In genomic region chr10:80259861-80260641, GRCm38 (mm10) we compare ENCODE assay signal across 8 mouse cellular contexts. TPM values are rescaled to one million over a fixed set of nuclear protein-coding genes. Genes with fewer than 3 reads are reported as not detected.
A peak's percentile ranks its signal among the peaks of the same experiment; 100 is the strongest.
DNase-seq lines count a peak whose midpoint lies in the region; ATAC-seq and TF ChIP-seq lines count a peak whose summit lies in the region.

No protein-coding gene starts in this region.

- H3K27ac ChIP-seq in spleen, adult 2 months (ENCODE audit: insufficient read depth, low read length), result no peak overlapping the region
- H3K27ac ChIP-seq in embryonic facial prominence, embryonic 13.5 days, result peak overlapping the region; percentile 96
- peak overlapping the region; percentile 92 for H3K27ac ChIP-seq in heart, embryonic 10.5 days
- H3K27ac ChIP-seq in kidney, embryonic 16.5 days (ENCODE audit: low read length), result peak overlapping the region; percentile 100
- peak overlapping the region; percentile 92 for H3K27ac ChIP-seq in liver, adult 2 months (replicated peaks; ENCODE audit: insufficient read depth, low read depth, low read length)
- peak overlapping the region; percentile 85 for H3K27ac ChIP-seq in neural tube, embryonic 14.5 days (ENCODE audit: low read depth, low read length)

- peaks cover 8% of the 10 kb centered on the region for H3K4me1 ChIP-seq in spleen, adult 2 months (ENCODE audit: control insufficient read depth, insufficient read depth, insufficient read length)
- H3K4me1 ChIP-seq in embryonic facial prominence, embryonic 13.5 days, result peaks cover 30% of the 10 kb centered on the region
- peaks cover 57% of the 10 kb centered on the region for H3K4me1 ChIP-seq in heart, embryonic 10.5 days
- H3K4me1 ChIP-seq in kidney, embryonic 16.5 days (ENCODE audit: insufficient read depth, low read length), result peaks cover 23% of the 10 kb centered on the region
- peaks cover 20% of the 10 kb centered on the region for H3K4me1 ChIP-seq in liver, adult 2 months (ENCODE audit: control insufficient read depth, insufficient read depth, low read length)
- H3K4me1 ChIP-seq in neural tube, embryonic 14.5 days (ENCODE audit: control insufficient read depth, insufficient read depth, low read length), result peaks cover 15% of the 10 kb centered on the region

- no peak for TF ChIP-seq POLR2A in spleen, adult 2 months (IDR thresholded peaks at IDR 0.05; ENCODE audit: low read depth, low read length)
- 0 out of 2 replicates have a peak, but pooled peaks have one; percentile 18 for TF ChIP-seq POLR2A in liver, adult 2 months (IDR thresholded peaks at IDR 0.05; ENCODE audit: extremely low read depth, insufficient read depth, low read length)

- no peak for TF ChIP-seq CTCF in spleen, adult 2 months (IDR thresholded peaks at IDR 0.05; ENCODE audit: extremely low read depth, insufficient read depth, insufficient read length, insufficient replicate concordance)
- no peak for TF ChIP-seq CTCF in liver, adult 2 months (IDR thresholded peaks at IDR 0.05; ENCODE audit: low read depth, low read length)

- H3K9me3 ChIP-seq in embryonic facial prominence, embryonic 13.5 days, result no peaks in the 10 kb centered on the region
- H3K9me3 ChIP-seq in heart, embryonic 10.5 days, result no peaks in the 10 kb centered on the region
- H3K9me3 ChIP-seq in kidney, embryonic 16.5 days (ENCODE audit: low read length), result no peaks in the 10 kb centered on the region
- H3K9me3 ChIP-seq in neural tube, embryonic 14.5 days (ENCODE audit: control insufficient read depth, low read length), result no peaks in the 10 kb centered on the region

- no peak for ATAC-seq in embryonic facial prominence, embryonic 13.5 days (ENCODE audit: insufficient number of reproducible peaks, insufficient read depth, low FRiP score, low TSS enrichment, low read depth)
- ATAC-seq in kidney, embryonic 16.5 days (ENCODE audit: low FRiP score, low TSS enrichment), result no peak
- no peak for ATAC-seq in neural tube, embryonic 14.5 days (ENCODE audit: low read depth)
- ATAC-seq in granulocyte monocyte progenitor cell, adult 5-6 weeks (replicated peaks; ENCODE audit: poor library complexity, severe bottlenecking), result no peak

- DNase-seq in spleen, adult 2 months (ENCODE audit: low read depth in 1 of 2, low spot score in 2 of 2), result no peak
- DNase-seq in spleen, postnatal 14 days (ENCODE audit: low spot score in 2 of 2), result no peak
- no peak for DNase-seq in heart, embryonic 10.5 days (ENCODE audit: low spot score)
- peak; percentile 89 for DNase-seq in liver, adult 2 months (ENCODE audit: extremely low read depth, low read depth, low spot score)

- peak overlapping the region; percentile 52 for H3K4me3 ChIP-seq in spleen, adult 2 months (ENCODE audit: extremely low read depth, insufficient read depth, insufficient read length)
- peak overlapping the region; percentile 49 for H3K4me3 ChIP-seq in embryonic facial prominence, embryonic 13.5 days
- peak overlapping the region; percentile 71 for H3K4me3 ChIP-seq in heart, embryonic 10.5 days
- H3K4me3 ChIP-seq in kidney, embryonic 16.5 days (ENCODE audit: low read length), result peak overlapping the region; percentile 63
- peak overlapping the region; percentile 82 for H3K4me3 ChIP-seq in liver, adult 2 months (ENCODE audit: insufficient read depth, low read depth, low read length)
- peak overlapping the region; percentile 39 for H3K4me3 ChIP-seq in neural tube, embryonic 14.5 days (ENCODE audit: low read depth, low read length)

- peaks cover 12% of the 10 kb centered on the region; the same call in 1 of the 2 replicates for H3K79me2 ChIP-seq in liver, adult 2 months (ENCODE audit: control insufficient read depth, insufficient read depth, low read length)

- peaks cover 18% of the 10 kb centered on the region for H3K36me3 ChIP-seq in spleen, adult 2 months (ENCODE audit: control insufficient read depth, insufficient read depth, low read length)
- peaks cover 40% of the 10 kb centered on the region for H3K36me3 ChIP-seq in embryonic facial prominence, embryonic 13.5 days
- peaks cover 43% of the 10 kb centered on the region for H3K36me3 ChIP-seq in heart, embryonic 10.5 days
- H3K36me3 ChIP-seq in kidney, embryonic 16.5 days (ENCODE audit: insufficient read depth, low read length), result peaks cover 35% of the 10 kb centered on the region
- 0 out of 2 replicates have a peak, but pooled peaks cover 1% of the 10 kb centered on the region for H3K36me3 ChIP-seq in liver, adult 2 months (ENCODE audit: control insufficient read depth, insufficient read depth, low read length)
- peaks cover 34% of the 10 kb centered on the region for H3K36me3 ChIP-seq in neural tube, embryonic 14.5 days (ENCODE audit: control insufficient read depth, insufficient read depth, low read length)

- peak overlapping the region; percentile 74 for H3K9ac ChIP-seq in embryonic facial prominence, embryonic 13.5 days
- H3K9ac ChIP-seq in kidney, embryonic 16.5 days (replicated peaks; ENCODE audit: low read length), result peak overlapping the region; percentile 73
- H3K9ac ChIP-seq in liver, adult 2 months (ENCODE audit: low read depth, low read length), result peak overlapping the region; percentile 89
- H3K9ac ChIP-seq in neural tube, embryonic 14.5 days (replicated peaks; ENCODE audit: low read depth, low read length), result peak overlapping the region; percentile 70

- no peaks in the 10 kb centered on the region for H3K27me3 ChIP-seq in spleen, adult 2 months (ENCODE audit: control insufficient read depth, insufficient read depth, low read length)
- H3K27me3 ChIP-seq in embryonic facial prominence, embryonic 13.5 days, result no peaks in the 10 kb centered on the region
- H3K27me3 ChIP-seq in heart, embryonic 10.5 days (ENCODE audit: insufficient read depth, poor library complexity, severe bottlenecking), result no peaks in the 10 kb centered on the region
- H3K27me3 ChIP-seq in kidney, embryonic 16.5 days (ENCODE audit: insufficient read depth, low read length), result no peaks in the 10 kb centered on the region
- no peaks in the 10 kb centered on the region for H3K27me3 ChIP-seq in liver, adult 2 months (ENCODE audit: control insufficient read depth, insufficient read depth, low read length)
- H3K27me3 ChIP-seq in neural tube, embryonic 14.5 days (ENCODE audit: control insufficient read depth, insufficient read depth, low read length), result no peaks in the 10 kb centered on the region

- H3K4me2 ChIP-seq in embryonic facial prominence, embryonic 13.5 days, result peak overlapping the region; percentile 77
- peak overlapping the region; percentile 94 for H3K4me2 ChIP-seq in kidney, embryonic 16.5 days (replicated peaks; ENCODE audit: low read depth, low read length)
- peak overlapping the region; percentile 78 for H3K4me2 ChIP-seq in neural tube, embryonic 14.5 days (ENCODE audit: low read depth, low read length)

- WGBS in spleen, adult 2 months, result 32% methylated on average over 19 of the region's 19 CpGs
- 9% methylated on average over 19 of the region's 19 CpGs for WGBS in embryonic facial prominence, embryonic 13.5 days
- WGBS in heart, embryonic 10.5 days, result 6% methylated on average over 19 of the region's 19 CpGs
- WGBS in kidney, embryonic 16.5 days, result 4% methylated on average over 19 of the region's 19 CpGs
- WGBS in liver, adult 2 months, result 2% methylated on average over 19 of the region's 19 CpGs
- WGBS in neural tube, embryonic 14.5 days, result 5% methylated on average over 19 of the region's 19 CpGs

RNA-seq across cellular contexts. Expression of gene Gamt, which starts 0.8 kb away (rescaled TPM):
- polyA plus RNA-seq in spleen, adult 2 months (2012; rRNA removed), result 19.7 and 23.5 TPM in 2 replicates
- polyA plus RNA-seq in embryonic facial prominence, embryonic 13.5 days (2015; fragmentation: Nextera tagmentation; extraction: Ambion mirVana), result 27.2 and 33.6 TPM in 2 replicates
- 61.2 and 72.0 TPM in 2 replicates for polyA plus RNA-seq in heart, embryonic 10.5 days (2016; fragmentation: Nextera tagmentation; extraction: Ambion mirVana)
- 38.1 and 38.3 TPM in 2 replicates for polyA plus RNA-seq in kidney, embryonic 16.5 days (2015; fragmentation: Nextera tagmentation; extraction: Ambion mirVana)
- total RNA-seq in liver, adult 2 months (2014; rRNA removed), result 241 and 277 TPM in 2 replicates
- polyA plus RNA-seq in liver, adult 2 months (2012; rRNA removed), result 670 and 715 TPM in 2 replicates
- polyA plus RNA-seq in neural tube, embryonic 14.5 days (2014; fragmentation: Nextera tagmentation; extraction: Ambion mirVana), result 18.6 and 25.8 TPM in 2 replicates
- total RNA-seq in granulocyte monocyte progenitor cell, adult 5-6 weeks (2014; fragmentation: Nextera tagmentation), result 4.8 and 6.9 TPM in 2 replicates
- 3.1 and 5.7 TPM in 2 replicates for total RNA-seq in granulocyte monocyte progenitor cell, adult 5-6 weeks (2017)

RNA-seq across cellular contexts. Expression of gene Dazap1, which starts 1.2 kb away (rescaled TPM):
- polyA plus RNA-seq in spleen, adult 2 months (2012; rRNA removed), result 66.8 and 74.5 TPM in 2 replicates
- 66.0 and 70.6 TPM in 2 replicates for polyA plus RNA-seq in embryonic facial prominence, embryonic 13.5 days (2015; fragmentation: Nextera tagmentation; extraction: Ambion mirVana)
- 40.2 and 58.0 TPM in 2 replicates for polyA plus RNA-seq in heart, embryonic 10.5 days (2016; fragmentation: Nextera tagmentation; extraction: Ambion mirVana)
- 52.7 and 55.4 TPM in 2 replicates for polyA plus RNA-seq in kidney, embryonic 16.5 days (2015; fragmentation: Nextera tagmentation; extraction: Ambion mirVana)
- 38.0 and 39.9 TPM in 2 replicates for total RNA-seq in liver, adult 2 months (2014; rRNA removed)
- 39.9 and 43.5 TPM in 2 replicates for polyA plus RNA-seq in liver, adult 2 months (2012; rRNA removed)
- 37.5 and 39.8 TPM in 2 replicates for polyA plus RNA-seq in neural tube, embryonic 14.5 days (2014; fragmentation: Nextera tagmentation; extraction: Ambion mirVana)
- 128 and 145 TPM in 2 replicates for total RNA-seq in granulocyte monocyte progenitor cell, adult 5-6 weeks (2014; fragmentation: Nextera tagmentation)
- 154 and 157 TPM in 2 replicates for total RNA-seq in granulocyte monocyte progenitor cell, adult 5-6 weeks (2017)

RNA-seq across cellular contexts. Expression of gene Ndufs7, which starts 11.1 kb away (rescaled TPM):
- polyA plus RNA-seq in spleen, adult 2 months (2012; rRNA removed), result 314 and 402 TPM in 2 replicates
- polyA plus RNA-seq in embryonic facial prominence, embryonic 13.5 days (2015; fragmentation: Nextera tagmentation; extraction: Ambion mirVana), result 266 and 299 TPM in 2 replicates
- polyA plus RNA-seq in heart, embryonic 10.5 days (2016; fragmentation: Nextera tagmentation; extraction: Ambion mirVana), result 432 and 538 TPM in 2 replicates
- polyA plus RNA-seq in kidney, embryonic 16.5 days (2015; fragmentation: Nextera tagmentation; extraction: Ambion mirVana), result 398 and 444 TPM in 2 replicates
- total RNA-seq in liver, adult 2 months (2014; rRNA removed), result 165 and 186 TPM in 2 replicates
- polyA plus RNA-seq in liver, adult 2 months (2012; rRNA removed), result 551 and 560 TPM in 2 replicates
- polyA plus RNA-seq in neural tube, embryonic 14.5 days (2014; fragmentation: Nextera tagmentation; extraction: Ambion mirVana), result 309 and 366 TPM in 2 replicates
- 109 and 191 TPM in 2 replicates for total RNA-seq in granulocyte monocyte progenitor cell, adult 5-6 weeks (2014; fragmentation: Nextera tagmentation)
- total RNA-seq in granulocyte monocyte progenitor cell, adult 5-6 weeks (2017), result 97.9 and 124 TPM in 2 replicates

RNA-seq across cellular contexts. Expression of gene Rps15, which starts 32.2 kb away (rescaled TPM):
- polyA plus RNA-seq in spleen, adult 2 months (2012; rRNA removed), result 2,107 and 2,204 TPM in 2 replicates
- 1,000 and 1,047 TPM in 2 replicates for polyA plus RNA-seq in embryonic facial prominence, embryonic 13.5 days (2015; fragmentation: Nextera tagmentation; extraction: Ambion mirVana)
- polyA plus RNA-seq in heart, embryonic 10.5 days (2016; fragmentation: Nextera tagmentation; extraction: Ambion mirVana), result 774 and 882 TPM in 2 replicates
- polyA plus RNA-seq in kidney, embryonic 16.5 days (2015; fragmentation: Nextera tagmentation; extraction: Ambion mirVana), result 899 and 901 TPM in 2 replicates
- total RNA-seq in liver, adult 2 months (2014; rRNA removed), result 510 and 571 TPM in 2 replicates
- 686 and 1,012 TPM in 2 replicates for polyA plus RNA-seq in liver, adult 2 months (2012; rRNA removed)
- 537 and 599 TPM in 2 replicates for polyA plus RNA-seq in neural tube, embryonic 14.5 days (2014; fragmentation: Nextera tagmentation; extraction: Ambion mirVana)
- total RNA-seq in granulocyte monocyte progenitor cell, adult 5-6 weeks (2014; fragmentation: Nextera tagmentation), result 3,725 and 3,829 TPM in 2 replicates
- total RNA-seq in granulocyte monocyte progenitor cell, adult 5-6 weeks (2017), result 2,646 and 2,810 TPM in 2 replicates

RNA-seq across cellular contexts. Expression of gene Mum1, which starts 33.8 kb away (rescaled TPM):
- 35.1 and 42.8 TPM in 2 replicates for polyA plus RNA-seq in spleen, adult 2 months (2012; rRNA removed)
- 96.1 and 97.6 TPM in 2 replicates for polyA plus RNA-seq in embryonic facial prominence, embryonic 13.5 days (2015; fragmentation: Nextera tagmentation; extraction: Ambion mirVana)
- polyA plus RNA-seq in heart, embryonic 10.5 days (2016; fragmentation: Nextera tagmentation; extraction: Ambion mirVana), result 56.4 and 76.5 TPM in 2 replicates
- polyA plus RNA-seq in kidney, embryonic 16.5 days (2015; fragmentation: Nextera tagmentation; extraction: Ambion mirVana), result 72.2 and 74.6 TPM in 2 replicates
- 7.1 and 8.7 TPM in 2 replicates for total RNA-seq in liver, adult 2 months (2014; rRNA removed)
- 8.4 and 10.1 TPM in 2 replicates for polyA plus RNA-seq in liver, adult 2 months (2012; rRNA removed)
- polyA plus RNA-seq in neural tube, embryonic 14.5 days (2014; fragmentation: Nextera tagmentation; extraction: Ambion mirVana), result 35.0 and 37.4 TPM in 2 replicates
- total RNA-seq in granulocyte monocyte progenitor cell, adult 5-6 weeks (2014; fragmentation: Nextera tagmentation), result 52.6 and 53.1 TPM in 2 replicates
- total RNA-seq in granulocyte monocyte progenitor cell, adult 5-6 weeks (2017), result 30.6 and 31.0 TPM in 2 replicates
